Mouse (Mus musculus): ENCODE data around the gene Smcp. TPM values are rescaled to one million over a fixed set of nuclear protein-coding genes. Genes with fewer than 3 reads are reported as not detected.

Gene Smcp
- polyA plus RNA-seq (2017; shearing (Covaris generic)) = not detected

GRCm38 (mm10) chr3:92588858-92589257 lies at the start of gene Smcp:
Gene Smcp (minus strand): TSS chr3:92588997.

GRCm38 (mm10) chr3:92621560-92621959 lies 32.8 kb upstream of the Smcp start, which contains the start of gene Lce6a:
Gene Lce6a (minus strand): TSS chr3:92621660.

GRCm38 (mm10) chr3:92607392-92607791 lies 18.6 kb upstream of the Smcp start, which contains the start of gene 2210017I01Rik:
Gene 2210017I01Rik (minus strand): TSS chr3:92607492.

GRCm38 (mm10) chr3:92573449-92574041 lies 15.3 kb downstream of the Smcp start, which contains the start of gene Ivl:
Gene Ivl (minus strand): TSS chr3:92573735.

GRCm38 (mm10) chr3:92534411-92534810 lies 54.4 kb downstream of the Smcp start, which contains the start of gene 2310046K23Rik:
Gene 2310046K23Rik (minus strand): TSS chr3:92534511.

Other genes starting within 250 kb of the Smcp start
- gene Sprr2d, start 249.9 kb downstream of the Smcp start, polyA plus RNA-seq (2017; shearing (Covaris generic)) = not detected
- gene Sprr2e, start 236.9 kb downstream of the Smcp start, polyA plus RNA-seq (2017; shearing (Covaris generic)) = not detected
- not detected for gene Sprr2f, start 223.8 kb downstream of the Smcp start, polyA plus RNA-seq (2017; shearing (Covaris generic))
- gene Sprr2h, start 203.3 kb downstream of the Smcp start, polyA plus RNA-seq (2017; shearing (Covaris generic)) = not detected
- gene Sprr2i, start 181.0 kb downstream of the Smcp start, polyA plus RNA-seq (2017; shearing (Covaris generic)) = not detected
- gene Sprr2j-ps, start 170.9 kb downstream of the Smcp start, polyA plus RNA-seq (2017; shearing (Covaris generic)) = not detected
- gene Gm9774, start 159.6 kb downstream of the Smcp start, polyA plus RNA-seq (2017; shearing (Covaris generic)) = 27.2 TPM
- not detected for gene Sprr2k, start 156.4 kb downstream of the Smcp start, polyA plus RNA-seq (2017; shearing (Covaris generic))
- not detected for gene Sprr1b, start 150.2 kb downstream of the Smcp start, polyA plus RNA-seq (2017; shearing (Covaris generic))
- gene Sprr3, start 130.3 kb downstream of the Smcp start, polyA plus RNA-seq (2017; shearing (Covaris generic)) = not detected
- not detected for gene Sprr1a, start 103.1 kb downstream of the Smcp start, polyA plus RNA-seq (2017; shearing (Covaris generic))
- not detected for gene Sprr4, start 88.5 kb downstream of the Smcp start, polyA plus RNA-seq (2017; shearing (Covaris generic))
- not detected for gene 2310046K23Rik, start 54.5 kb downstream of the Smcp start, polyA plus RNA-seq (2017; shearing (Covaris generic))
- gene Ivl, start 15.3 kb downstream of the Smcp start, polyA plus RNA-seq (2017; shearing (Covaris generic)) = not detected
- gene 2210017I01Rik, start 18.5 kb upstream of the Smcp start, polyA plus RNA-seq (2017; shearing (Covaris generic)) = not detected
- not detected for gene Lce6a, start 32.7 kb upstream of the Smcp start, polyA plus RNA-seq (2017; shearing (Covaris generic))
- not detected for gene Lce1a1, start 59.3 kb upstream of the Smcp start, polyA plus RNA-seq (2017; shearing (Covaris generic))
- gene Lce1b, start 67.9 kb upstream of the Smcp start, polyA plus RNA-seq (2017; shearing (Covaris generic)) = not detected
- gene Lce1a2, start 81.3 kb upstream of the Smcp start, polyA plus RNA-seq (2017; shearing (Covaris generic)) = not detected
- gene Lce1c, start 90.2 kb upstream of the Smcp start, polyA plus RNA-seq (2017; shearing (Covaris generic)) = not detected
- gene Lce1d, start 98.2 kb upstream of the Smcp start, polyA plus RNA-seq (2017; shearing (Covaris generic)) = not detected
- not detected for gene Lce1e, start 120.1 kb upstream of the Smcp start, polyA plus RNA-seq (2017; shearing (Covaris generic))
- not detected for gene Lce1f, start 131.4 kb upstream of the Smcp start, polyA plus RNA-seq (2017; shearing (Covaris generic))
- not detected for gene Gm38119, start 150.1 kb upstream of the Smcp start, polyA plus RNA-seq (2017; shearing (Covaris generic))
- not detected for gene Lce1g, start 163.3 kb upstream of the Smcp start, polyA plus RNA-seq (2017; shearing (Covaris generic))
- gene Lce1h, start 176.1 kb upstream of the Smcp start, polyA plus RNA-seq (2017; shearing (Covaris generic)) = not detected
- not detected for gene Lce1i, start 189.9 kb upstream of the Smcp start, polyA plus RNA-seq (2017; shearing (Covaris generic))
- gene Lce1j, start 201.5 kb upstream of the Smcp start, polyA plus RNA-seq (2017; shearing (Covaris generic)) = not detected
- gene Lce1k, start 218.9 kb upstream of the Smcp start, polyA plus RNA-seq (2017; shearing (Covaris generic)) = not detected
- gene Kprp, start 238.2 kb upstream of the Smcp start, polyA plus RNA-seq (2017; shearing (Covaris generic)) = not detected